Mouse (Mus musculus) intestine, embryonic 16.5 days (tissue): ENCODE measurements around the gene Glt8d2. TPM values are rescaled to one million over a fixed set of nuclear protein-coding genes. Genes with fewer than 3 reads are reported as not detected.

ENCODE experiments used
- ATAC-seq: fragments of 200-750 bp; cut with Nextera tagmentation; 2 replicates; pipeline ENCODE4 v1.8.0; 2017; ENCODE audit warnings: moderate TSS enrichment, moderate library complexity
- H3K27ac ChIP-seq: fragments of 300-500 bp; sonication (generic); 2 replicates; pipeline ENCODE4 v1.5.1; 2014; ENCODE audit warnings: mild to moderate bottlenecking, low read length
- H3K27me3 ChIP-seq: fragments of 300-500 bp; sonication (generic); replicated peaks from 2 replicates; pipeline ENCODE4 v1.6.1; 2014; ENCODE audit warnings: low read length, control low read depth, mixed read lengths; ENCODE audit not compliant: control insufficient read depth, insufficient read depth
- H3K36me3 ChIP-seq: fragments of 300-500 bp; sonication (generic); 2 replicates; pipeline ENCODE4 v1.6.1; 2014; ENCODE audit warnings: low read length, control low read depth; ENCODE audit not compliant: control insufficient read depth, insufficient read depth
- H3K4me1 ChIP-seq: fragments of 300-500 bp; sonication (generic); 2 replicates; pipeline ENCODE4 v1.6.1; 2014; ENCODE audit warnings: low read length, control low read depth, mixed read lengths; ENCODE audit not compliant: control insufficient read depth, insufficient read depth
- H3K4me2 ChIP-seq: fragments of 300-500 bp; sonication (generic); 2 replicates; pipeline ENCODE4 v1.6.1; 2014; ENCODE audit warnings: low read depth, low read length, control low read depth
- H3K4me3 ChIP-seq: fragments of 300-500 bp; sonication (generic); 2 replicates; pipeline ENCODE4 v1.5.1; 2014; ENCODE audit warnings: mild to moderate bottlenecking, low read length
- H3K9ac ChIP-seq: fragments of 300-500 bp; sonication (generic); 2 replicates; pipeline ENCODE4 v1.6.1; 2014; ENCODE audit warnings: low read depth, low read length
- H3K9me3 ChIP-seq: fragments of 300-500 bp; sonication (generic); 2 replicates; pipeline ENCODE4 v1.6.1; 2016; ENCODE audit warnings: low read length, control low read depth; ENCODE audit not compliant: control insufficient read depth
- WGBS: fragments of 180-500 bp; shearing (Covaris S2); extraction: QIAGEN DNeasy Blood & Tissue Kit; methylation state at CpG from one replicate; pipeline ENCODE4 v1.1.7; 2014; 5-methylcytosine and 5-hydroxymethylcytosine counted together
- polyA plus RNA-seq: library from polyadenylated mRNA; unstranded; fragments of >200 nt; fragmentation: Nextera tagmentation; extraction: Ambion mirVana; gene quantifications from 2 replicates; pipeline ENCODE4 v1.2.1, GENCODE M21; 2015

Gene Glt8d2
- polyA plus RNA-seq, result 5.0 and 6.8 TPM in 2 replicates

DNA sequence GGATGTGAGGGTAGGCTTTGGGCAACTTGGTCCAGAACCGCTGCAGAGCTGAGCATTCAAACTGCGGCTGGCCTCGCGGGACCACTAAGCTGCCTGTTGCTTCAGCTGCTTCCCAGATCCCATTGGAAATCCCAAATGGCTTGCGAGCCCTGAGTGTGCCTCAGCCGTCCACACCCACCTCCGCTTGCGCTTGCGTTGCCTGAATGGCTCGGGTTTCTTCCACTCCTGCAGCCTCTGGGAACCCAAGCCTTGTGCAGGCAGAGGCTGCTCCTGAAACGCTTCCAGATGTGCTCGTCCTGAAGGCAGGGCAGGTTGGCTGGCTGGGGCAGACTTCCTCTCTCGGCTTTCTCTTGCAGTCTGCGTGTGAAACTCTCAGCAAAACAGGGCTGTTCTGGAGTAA lies at the start of gene Glt8d2:
Gene Glt8d2 (minus strand): TSS at position 157 of the 400 bp plus-strand sequence.
- Histone ChIP-seq H3K4me2 (peak within 1 kb of the TSS; percentile 47), H3K9me3 (peaks cover 4% of the 10 kb centered on the region; the same call in 1 of the 2 replicates), H3K36me3 (no peaks in the 10 kb centered on the region), H3K27ac (peak within 1 kb of the TSS; percentile 34), H3K4me1 (no peaks in the 10 kb centered on the region), H3K27me3 (no peaks in the 10 kb centered on the region), H3K4me3 (peak within 1 kb of the TSS; percentile 21), H3K9ac (peak within 1 kb of the TSS; percentile 53)
- peak; percentile 84 for ATAC-seq
- WGBS, result 4% methylated on average over 14 of the region's 14 CpGs

DNA sequence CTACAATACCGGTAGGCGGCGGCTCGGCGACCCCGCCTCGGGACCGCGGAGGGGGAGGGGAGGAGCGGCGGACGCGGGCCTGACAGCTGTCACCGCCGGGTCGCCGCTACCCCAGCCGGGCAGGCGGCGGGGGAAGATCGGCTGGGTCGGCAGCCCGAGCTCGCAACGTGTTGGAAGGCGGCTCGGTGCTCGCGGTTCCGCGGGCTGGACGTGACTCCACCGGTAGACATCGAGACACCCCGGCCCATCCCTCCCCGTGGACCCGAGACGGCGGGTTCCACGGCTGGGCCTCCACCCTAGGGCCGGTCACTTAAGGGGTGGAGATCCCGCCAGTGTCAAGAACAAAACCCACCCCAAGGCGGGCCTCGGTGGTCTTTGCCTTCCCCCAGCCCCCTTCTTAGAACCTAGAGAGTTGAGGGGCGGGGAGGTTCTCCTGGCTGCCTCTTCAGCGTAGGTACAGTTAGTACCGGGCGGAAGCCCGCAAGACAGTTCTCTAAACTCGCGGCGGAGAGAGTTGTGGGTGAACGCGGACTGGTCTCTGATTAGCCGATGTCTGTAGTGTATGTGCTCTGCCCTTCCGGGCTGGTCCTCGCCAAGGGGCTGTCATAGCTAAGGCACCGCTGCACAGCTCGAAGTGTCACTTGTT lies 9.0 kb upstream of the Glt8d2 start:
- H3K4me2 ChIP-seq, result peak overlapping the region; percentile 81
- H3K9ac ChIP-seq, result peak overlapping the region; percentile 84
- H3K36me3 ChIP-seq, result no peaks in the 10 kb centered on the region
- peak overlapping the region; percentile 54 for H3K27ac ChIP-seq
- no peaks in the 10 kb centered on the region for H3K27me3 ChIP-seq
- H3K4me1 ChIP-seq, result peaks cover 8% of the 10 kb centered on the region; the same call in 1 of the 2 replicates
- WGBS, result under 1% methylated on average over 57 of the region's 59 CpGs
- ATAC-seq, result peak; percentile 77
- H3K9me3 ChIP-seq, result no peaks in the 10 kb centered on the region
- H3K4me3 ChIP-seq, result peak overlapping the region; percentile 95

DNA sequence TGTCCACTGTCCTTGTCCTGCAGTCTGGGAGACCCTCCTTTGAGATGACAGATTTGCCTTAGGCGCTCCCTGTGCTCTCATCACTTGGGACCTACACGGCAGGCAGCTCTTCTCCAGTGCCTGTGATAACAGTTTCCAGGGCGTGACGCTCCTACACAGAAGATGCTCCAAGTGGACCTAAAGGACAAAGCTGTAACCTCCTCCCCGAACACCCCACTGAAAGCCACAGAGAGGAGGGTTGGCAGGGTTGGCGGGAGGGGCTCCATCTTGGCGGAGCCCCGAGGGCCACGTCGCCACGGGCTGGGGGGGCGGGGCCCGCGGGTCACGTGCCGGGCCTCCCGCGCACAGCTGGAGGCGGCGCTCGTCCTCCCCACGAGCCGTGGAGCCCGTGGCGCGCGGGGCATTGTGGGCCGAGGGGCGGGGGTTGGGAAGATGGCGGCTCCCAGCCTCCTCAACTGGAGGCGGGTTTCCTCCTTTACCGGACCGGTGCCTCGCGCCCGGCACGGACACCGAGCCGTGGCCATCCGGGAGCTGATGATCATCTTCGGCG lies 8.3 kb upstream of the Glt8d2 start:
- 1% methylated on average over 32 of the region's 42 CpGs for WGBS
- Histone ChIP-seq H3K9ac (peak overlapping the region; percentile 84), H3K4me2 (peak overlapping the region; percentile 81), H3K27ac (peak overlapping the region; percentile 54), H3K36me3 (no peaks in the 10 kb centered on the region), H3K4me1 (peaks cover 8% of the 10 kb centered on the region; the same call in 1 of the 2 replicates), H3K4me3 (peak overlapping the region; percentile 95), H3K9me3 (no peaks in the 10 kb centered on the region), H3K27me3 (no peaks in the 10 kb centered on the region)
- peak; percentile 97 for ATAC-seq

DNA sequence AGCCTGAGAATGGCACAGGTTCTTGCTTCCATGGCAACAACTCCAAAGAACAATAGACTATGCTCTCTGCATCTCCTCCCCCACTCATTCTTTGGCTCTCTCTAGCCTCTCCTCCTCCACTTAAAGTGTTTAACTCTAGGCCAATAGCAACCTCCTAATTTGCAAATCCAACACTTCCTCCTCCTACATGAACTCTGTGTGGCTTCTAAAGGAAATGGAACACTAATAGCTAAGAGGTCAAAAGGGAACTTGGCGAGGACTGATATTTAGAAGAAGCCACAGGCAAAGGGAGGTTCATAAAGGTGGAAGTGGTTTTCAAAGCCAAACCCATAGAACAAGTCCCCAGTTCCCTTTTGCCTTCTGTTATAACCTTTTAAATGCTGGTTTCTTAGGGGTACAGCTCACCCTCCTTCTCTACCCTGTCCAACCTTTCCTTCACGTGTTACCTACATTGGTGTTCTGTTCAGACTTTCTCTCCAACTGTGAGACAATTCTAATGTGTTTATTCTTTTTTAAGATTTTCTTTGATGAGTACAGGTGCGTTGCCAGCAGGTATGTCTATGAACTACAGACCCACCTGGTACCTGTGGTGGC lies 7.0 kb upstream of the Glt8d2 start:
- no peak overlapping the region for H3K27ac ChIP-seq
- no peaks in the 10 kb centered on the region for H3K9me3 ChIP-seq
- H3K36me3 ChIP-seq, result no peaks in the 10 kb centered on the region
- peaks cover 8% of the 10 kb centered on the region; the same call in 1 of the 2 replicates for H3K4me1 ChIP-seq
- WGBS, result 72% methylated on average over 3 of the region's 3 CpGs
- H3K4me2 ChIP-seq, result no peak overlapping the region
- H3K27me3 ChIP-seq, result no peaks in the 10 kb centered on the region
- no peak overlapping the region for H3K4me3 ChIP-seq
- ATAC-seq, result peak; percentile 17; the same call in 1 of the 2 replicates
- H3K9ac ChIP-seq, result no peak overlapping the region

DNA sequence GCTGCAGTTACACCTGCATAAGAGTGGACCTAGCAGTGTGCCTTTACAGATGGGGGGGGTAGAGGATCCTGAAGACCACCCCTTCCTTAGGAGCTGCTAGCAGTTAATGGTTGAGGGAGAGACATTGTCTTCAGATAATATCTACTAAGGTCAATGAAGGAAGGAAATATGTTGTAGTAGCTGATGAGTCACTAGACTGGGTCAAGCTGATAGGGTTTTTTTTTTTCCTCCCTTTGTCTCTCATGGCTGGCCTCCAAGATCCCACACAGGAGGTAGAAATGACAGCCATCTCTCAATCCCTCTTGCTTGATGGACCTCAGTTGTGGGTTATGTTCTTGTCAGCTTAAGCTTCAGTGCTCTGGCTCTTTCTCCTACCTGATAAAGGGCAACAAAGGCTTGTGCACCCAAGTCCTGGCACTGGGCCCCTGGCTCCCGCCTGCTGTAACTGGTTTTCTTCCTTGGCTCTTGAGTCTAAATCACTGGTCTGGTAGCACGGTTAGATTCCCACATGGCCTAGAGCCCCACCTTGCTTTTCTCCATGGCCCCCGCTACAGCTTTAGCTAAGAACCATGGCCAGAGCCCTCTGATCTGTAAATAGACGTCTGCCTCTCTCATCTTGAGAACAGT lies 6.1 kb upstream of the Glt8d2 start:
- Histone ChIP-seq H3K9ac (no peak overlapping the region), H3K36me3 (no peaks in the 10 kb centered on the region), H3K4me1 (peaks cover 8% of the 10 kb centered on the region; the same call in 1 of the 2 replicates), H3K4me2 (no peak overlapping the region), H3K4me3 (no peak overlapping the region), H3K27ac (no peak overlapping the region), H3K27me3 (no peaks in the 10 kb centered on the region), H3K9me3 (no peaks in the 10 kb centered on the region)
- no peak for ATAC-seq
- 70% methylated on average over 4 of the region's 4 CpGs for WGBS

DNA sequence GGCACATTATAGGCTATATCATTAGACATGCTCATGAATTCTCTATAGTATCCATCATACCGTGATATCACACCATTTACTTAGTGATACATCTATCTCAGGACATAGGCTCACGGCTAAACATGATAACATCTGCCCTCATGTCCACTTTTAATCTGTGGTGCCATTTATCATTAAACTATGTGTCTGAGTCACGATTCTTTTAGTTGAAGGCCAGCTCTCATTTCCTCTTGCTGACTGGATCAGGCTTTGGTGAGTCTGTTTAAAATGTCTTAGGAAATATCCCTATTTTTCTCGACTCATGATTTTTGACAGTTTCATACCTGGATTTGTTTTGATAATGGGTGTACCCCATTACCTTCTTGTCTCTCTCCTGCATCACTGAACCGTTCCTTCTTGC lies 5.5 kb upstream of the Glt8d2 start, which contains the start of gene Hcfc2:
Gene Hcfc2 (plus strand): TSS at position 205 of the 400 bp plus-strand sequence.
- H3K36me3 ChIP-seq, result no peaks in the 10 kb centered on the region
- no peaks in the 10 kb centered on the region for H3K27me3 ChIP-seq
- 66% methylated on average over 5 of the region's 5 CpGs for WGBS
- H3K4me2 ChIP-seq, result no peak within 1 kb of the TSS
- H3K9ac ChIP-seq, result no peak within 1 kb of the TSS
- no peak within 1 kb of the TSS for H3K27ac ChIP-seq
- ATAC-seq, result no peak
- no peaks in the 10 kb centered on the region for H3K9me3 ChIP-seq
- peaks cover 8% of the 10 kb centered on the region; the same call in 1 of the 2 replicates for H3K4me1 ChIP-seq
- H3K4me3 ChIP-seq, result no peak within 1 kb of the TSS

DNA sequence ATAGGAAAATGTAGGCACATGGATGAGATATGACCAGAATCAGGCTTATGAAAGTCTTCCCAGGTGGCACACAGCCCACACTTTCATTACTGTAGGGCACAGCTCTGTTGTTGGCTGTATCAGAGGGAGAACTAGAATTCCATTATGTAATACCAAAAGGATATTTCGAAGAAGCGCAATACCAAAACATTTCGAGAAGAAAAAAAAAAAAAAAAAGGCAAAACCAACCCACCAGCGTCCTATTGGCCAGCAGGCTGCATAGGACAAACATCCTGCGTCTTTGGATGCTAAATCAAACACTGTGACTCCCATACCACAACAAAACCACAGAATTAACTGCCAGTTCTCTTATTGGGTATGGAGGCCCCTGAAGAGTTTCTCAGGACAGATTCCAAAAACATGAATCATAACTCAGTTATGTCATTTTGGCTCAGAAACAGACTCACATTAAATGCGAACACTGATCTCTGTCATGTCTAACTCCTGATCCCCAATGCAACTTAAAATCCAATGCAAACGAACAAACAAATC lies 704 bp downstream of the Glt8d2 start:
- peak overlapping the region; percentile 34 for H3K27ac ChIP-seq
- H3K4me2 ChIP-seq, result peak overlapping the region; percentile 47
- WGBS, result 45% methylated on average over 7 of the region's 7 CpGs
- H3K4me1 ChIP-seq, result no peaks in the 10 kb centered on the region
- peak overlapping the region; percentile 21 for H3K4me3 ChIP-seq
- no peaks in the 10 kb centered on the region for H3K36me3 ChIP-seq
- no peaks in the 10 kb centered on the region for H3K27me3 ChIP-seq
- ATAC-seq, result peak; percentile 71; the same call in 1 of the 2 replicates
- 0 out of 2 replicates have a peak overlapping the region, but pooled peaks have one; percentile 53 for H3K9ac ChIP-seq
- H3K9me3 ChIP-seq, result peaks cover 4% of the 10 kb centered on the region; the same call in 1 of the 2 replicates

DNA sequence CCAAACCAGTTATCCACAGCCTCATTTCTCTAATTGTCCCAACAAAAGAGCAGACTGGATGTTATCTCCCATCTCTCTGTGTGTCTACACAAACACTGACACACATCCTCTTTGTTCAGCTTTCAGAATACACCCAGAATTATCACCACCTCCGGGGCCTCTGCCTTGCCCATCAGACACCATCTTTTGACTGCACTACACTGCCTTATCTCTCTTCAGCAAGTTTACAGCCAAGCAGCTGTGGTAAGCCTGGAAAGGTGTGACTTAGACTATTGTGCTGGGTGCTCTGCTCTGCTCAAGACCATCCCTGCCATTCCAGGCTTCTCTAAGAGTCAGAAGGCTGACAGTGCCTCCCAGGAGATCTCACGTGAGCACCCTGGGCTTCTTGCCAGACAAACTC lies 5.0 kb downstream of the Glt8d2 start:
- 56% methylated on average over 2 of the region's 2 CpGs for WGBS
- H3K9ac ChIP-seq, result no peak overlapping the region
- no peak for ATAC-seq

DNA sequence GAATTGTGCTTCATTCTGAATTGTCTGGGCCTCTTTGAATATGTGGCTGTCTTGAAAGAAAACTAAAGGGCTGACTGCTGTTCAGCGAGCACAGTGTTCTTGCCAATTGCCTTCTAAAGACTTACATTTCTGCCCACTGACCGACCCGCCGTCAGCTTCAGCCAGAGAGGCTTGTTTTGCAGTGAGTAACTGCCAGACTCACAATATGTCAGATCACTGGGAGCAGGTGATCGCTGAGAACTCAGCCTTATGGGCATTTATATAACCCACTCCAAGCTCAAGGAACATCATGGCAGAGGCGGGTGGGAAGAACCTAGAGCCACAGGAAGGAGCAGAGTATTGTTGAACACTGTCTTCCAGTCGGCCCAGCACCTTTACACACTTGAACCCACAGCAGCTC lies 8.8 kb downstream of the Glt8d2 start:
- Histone ChIP-seq H3K4me1 (no peaks in the 10 kb centered on the region), H3K27ac (no peak overlapping the region), H3K36me3 (no peaks in the 10 kb centered on the region), H3K4me3 (no peak overlapping the region), H3K4me2 (no peak overlapping the region), H3K9me3 (peaks cover 4% of the 10 kb centered on the region; the same call in 1 of the 2 replicates), H3K9ac (no peak overlapping the region), H3K27me3 (no peaks in the 10 kb centered on the region)
- WGBS, result 83% methylated on average over 7 of the region's 7 CpGs
- ATAC-seq, result no peak

More for the DNA sequence above, 5.0 kb downstream of the Glt8d2 start:
- no peak overlapping the region for H3K27ac ChIP-seq
- H3K4me1 ChIP-seq, result no peaks in the 10 kb centered on the region
- no peaks in the 10 kb centered on the region for H3K36me3 ChIP-seq
- H3K4me2 ChIP-seq, result no peak overlapping the region
- peaks cover 4% of the 10 kb centered on the region; the same call in 1 of the 2 replicates for H3K9me3 ChIP-seq
- no peak overlapping the region for H3K4me3 ChIP-seq
- H3K27me3 ChIP-seq, result no peaks in the 10 kb centered on the region
